Mouse (Mus musculus) layer of hippocampus, adult 9-11 months (tissue): ENCODE results near the gene Slc35f1.

Experiments
- DNase-seq: peaks from one replicate; pipeline ENCODE4 v3.0.0; 2022

The Slc35f1 gene

DNA sequence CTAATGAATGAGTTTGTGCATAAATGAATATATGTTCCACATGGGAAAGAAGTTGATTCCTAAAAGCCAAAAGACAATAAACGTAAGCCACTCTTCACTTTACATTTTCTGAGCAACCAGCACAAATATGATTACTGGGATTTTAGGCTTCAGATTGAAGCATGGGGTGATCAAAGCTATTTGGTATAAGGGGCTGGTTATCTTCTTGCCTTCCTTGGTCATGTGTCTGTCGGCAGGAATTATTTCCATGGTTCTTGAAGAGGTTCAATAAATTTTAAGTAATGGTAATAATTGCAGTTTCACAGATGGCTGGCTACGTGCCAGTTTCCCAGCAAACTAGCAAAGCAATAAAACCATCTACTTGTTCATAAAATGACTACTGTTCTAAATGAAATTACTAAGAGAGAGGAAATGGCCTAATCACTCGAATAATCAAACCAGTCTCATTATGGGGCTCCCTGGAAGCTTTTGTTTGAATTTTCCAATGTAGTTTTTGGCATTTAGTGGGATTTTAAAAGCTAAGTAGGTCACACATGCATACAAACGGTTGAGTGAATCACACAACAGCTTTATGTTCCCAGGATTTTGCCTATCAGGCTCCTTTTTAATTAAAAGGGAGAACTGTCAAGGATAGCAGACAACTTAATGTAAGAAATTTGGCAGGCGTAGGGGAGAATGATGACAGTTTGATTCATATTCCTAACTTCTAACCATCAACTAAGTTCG is 425.5 kb downstream of the Slc35f1 start:
- DNase-seq = peak; percentile 27

DNA sequence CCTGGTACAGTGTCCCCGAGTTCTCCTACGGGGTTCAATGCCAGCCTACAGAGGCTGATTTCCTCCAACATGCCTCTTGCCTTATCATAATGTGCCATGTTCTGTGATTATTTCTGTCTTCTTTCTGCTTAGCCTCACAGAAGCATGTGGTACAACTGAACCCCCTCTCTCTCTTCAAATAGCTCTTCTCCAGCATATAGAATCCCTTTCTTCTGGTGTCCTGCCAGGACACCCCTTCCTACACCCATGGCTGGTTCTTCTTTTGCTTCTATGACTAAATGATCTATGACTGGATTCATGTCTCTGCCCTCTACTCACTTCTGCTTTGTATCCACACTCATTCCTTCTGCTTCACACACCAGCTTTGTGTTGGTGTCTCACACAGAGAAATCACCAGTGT is 430.3 kb downstream of the Slc35f1 start:
- DNase-seq = no peak

DNA sequence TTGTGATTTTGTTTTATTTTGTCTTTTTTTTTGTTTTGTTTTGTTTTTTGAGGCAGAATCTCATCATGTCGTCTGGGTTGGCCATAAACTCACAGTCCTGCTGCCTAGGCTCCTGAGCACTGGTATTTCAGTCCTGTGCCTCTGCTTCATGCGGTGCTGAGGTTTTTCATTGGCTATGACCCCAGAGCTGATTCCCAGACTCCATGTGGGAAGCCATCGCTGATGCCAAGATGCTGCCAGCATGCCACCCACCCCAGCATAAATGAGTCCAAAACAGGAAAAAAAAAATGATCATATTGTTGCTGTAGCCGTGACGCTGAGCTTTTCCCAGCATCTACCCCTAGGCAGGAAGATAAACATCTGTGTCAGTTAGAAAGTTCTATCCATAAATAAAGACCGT is 434.0 kb downstream of the Slc35f1 start:
- DNase-seq = peak; percentile 64

DNA sequence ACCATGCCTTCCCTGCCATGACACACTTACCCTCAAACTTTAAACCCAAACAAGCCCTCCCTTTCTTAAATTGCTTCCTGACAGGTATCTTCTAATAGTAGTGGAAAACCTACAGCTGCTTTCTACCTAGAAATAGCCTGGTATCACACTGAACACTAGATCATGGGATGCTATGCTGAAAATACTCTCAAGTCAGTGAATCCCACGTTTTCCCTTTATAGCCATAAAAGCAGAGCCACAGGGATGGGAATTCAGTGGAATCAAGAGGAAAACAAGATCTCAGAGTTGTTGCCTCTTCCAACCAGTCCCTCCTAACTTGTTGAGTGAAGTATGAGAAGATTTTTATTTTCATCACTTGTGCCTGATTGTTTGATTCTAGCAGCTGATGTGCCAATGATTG is 442.4 kb downstream of the Slc35f1 start:
- DNase-seq = no peak

DNA sequence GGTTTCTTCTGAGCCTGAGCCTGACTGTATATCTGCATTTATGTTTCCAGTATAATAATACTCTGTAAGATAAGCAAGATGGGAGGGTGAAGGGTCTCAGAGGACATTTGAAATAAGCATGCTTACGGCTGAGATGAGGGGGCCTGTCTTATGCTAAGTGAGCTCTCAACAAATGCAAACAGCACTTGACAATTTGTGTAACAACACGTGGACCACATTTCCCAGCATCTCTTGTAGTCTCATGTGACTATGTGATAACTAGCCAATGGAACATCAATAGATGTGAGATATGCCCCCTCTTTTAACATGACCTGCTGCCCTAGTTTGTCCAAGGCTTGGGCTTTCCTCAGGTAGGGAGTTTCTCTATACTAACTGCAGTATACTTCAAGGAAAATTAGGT is 460.0 kb downstream of the Slc35f1 start:
- no peak for DNase-seq

DNA sequence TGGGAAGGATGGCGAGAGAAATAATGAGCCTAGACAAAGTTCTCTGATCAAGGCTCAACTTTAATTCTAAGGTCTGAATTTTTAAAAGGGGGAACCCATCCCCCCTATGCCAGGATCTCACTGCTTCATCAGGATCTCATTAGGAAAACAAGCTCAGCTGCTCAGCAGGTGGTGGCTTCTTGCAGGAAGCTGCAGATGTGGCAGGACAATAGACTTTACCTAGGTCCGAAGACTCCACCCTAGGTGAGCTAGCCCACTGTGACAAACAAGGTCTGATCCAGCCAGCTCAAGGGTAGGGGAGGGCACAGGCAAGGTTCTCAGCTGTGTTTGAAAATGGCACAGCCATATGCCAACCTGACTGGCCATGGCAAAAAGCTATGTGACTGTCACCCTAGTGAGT is 460.6 kb downstream of the Slc35f1 start:
- no peak for DNase-seq

DNA sequence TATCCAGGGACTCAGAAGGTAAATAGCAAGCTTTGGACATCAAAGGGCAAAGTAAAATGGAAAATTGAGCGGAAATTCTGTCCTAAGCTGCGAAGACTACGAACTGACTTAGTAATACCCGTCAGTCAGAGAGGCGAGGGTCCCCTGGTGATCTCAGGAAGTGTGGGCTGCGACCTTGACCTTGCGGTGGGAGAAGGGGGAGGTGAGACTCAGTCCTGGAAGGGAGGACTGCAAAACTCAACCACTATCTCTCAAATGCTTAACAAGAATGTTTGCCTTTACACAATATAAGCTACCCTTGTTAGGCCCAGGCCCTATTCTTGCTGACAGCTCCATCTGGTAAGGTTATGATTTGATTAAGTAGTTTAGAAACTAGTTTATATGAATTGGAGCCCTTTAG is 466.0 kb downstream of the Slc35f1 start:
- no peak for DNase-seq

DNA sequence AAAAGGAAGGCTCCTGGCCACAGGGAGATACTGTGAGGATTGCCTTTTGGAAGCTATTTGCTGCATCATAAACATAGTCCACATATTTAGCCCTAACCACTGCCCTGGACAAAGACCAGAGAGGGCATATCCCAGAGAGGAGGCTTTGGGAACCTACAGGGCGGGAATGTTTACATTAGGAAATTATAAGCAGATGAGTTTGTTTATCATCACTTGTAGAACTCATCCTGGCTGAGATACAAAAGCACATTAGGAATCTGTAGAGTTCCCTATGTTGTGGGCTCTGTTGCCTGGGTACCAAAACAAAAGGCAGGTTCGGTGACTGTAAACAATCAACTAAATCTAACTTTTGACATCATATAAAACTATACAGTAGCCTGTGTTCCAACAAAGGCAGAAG is 467.4 kb downstream of the Slc35f1 start:
- DNase-seq = no peak
